Mouse (Mus musculus) urinary bladder, postnatal 36 days (tissue): ENCODE results near the gene Olfr548-ps1.
"Not testable (repeated sequence)": the region's sequence is repeated elsewhere in the genome, so short reads cannot be mapped to it uniquely, and the experiment has no call there.

Experiments
- DNase-seq, 2 experiments: peaks; one replicate each; pipeline ENCODE4 v3.0.0; 2022; ENCODE audit warnings: low spot score in 2 of 2, mixed read lengths in 1 of 2

Olfr548-ps1 gene

GRCm38 (mm10) chr7:102540596-102540995 lies at the start of gene Olfr548-ps1:
Olfr548-ps1 (plus strand) TSS chr7:102540896.
- DNase-seq = no peak

- DNase-seq = not testable (repeated sequence)
Observed at GRCm38 (mm10) chr7:102494416-102494815, 46.3 kb upstream of the Olfr548-ps1 start.

- no peak for DNase-seq
Observed at GRCm38 (mm10) chr7:102499473-102499872, 41.2 kb upstream of the Olfr548-ps1 start, which contains the start of gene Olfr545. Olfr545 (minus strand) TSS chr7:102499573.

GRCm38 (mm10) chr7:102501986-102502385 lies 38.7 kb upstream of the Olfr548-ps1 start:
- no peak for DNase-seq

DNA sequence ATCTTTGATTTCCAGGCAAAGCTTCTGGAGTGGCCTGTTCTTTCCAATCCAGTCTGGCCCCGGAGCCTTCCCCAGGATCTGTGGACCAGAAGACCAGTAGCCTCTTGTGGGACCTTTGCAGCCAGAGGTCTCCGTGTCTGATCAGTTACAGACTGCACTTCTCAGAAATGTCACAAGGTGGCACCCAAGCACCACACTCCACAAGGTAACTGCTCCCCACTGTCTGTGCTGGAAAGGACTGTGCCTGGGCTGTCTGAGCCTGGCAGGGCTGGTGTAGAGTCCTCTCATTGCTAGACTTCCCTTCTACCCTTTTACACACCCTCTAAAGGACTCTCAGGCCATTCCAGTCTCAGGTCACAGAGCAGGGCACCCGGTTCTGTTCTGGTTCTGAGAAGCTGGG lies 33.8 kb upstream of the Olfr548-ps1 start:
- peak; percentile 68 to 75 for DNase-seq

- no peak for DNase-seq
Observed at GRCm38 (mm10) chr7:102508066-102508465, 32.6 kb upstream of the Olfr548-ps1 start.

DNA sequence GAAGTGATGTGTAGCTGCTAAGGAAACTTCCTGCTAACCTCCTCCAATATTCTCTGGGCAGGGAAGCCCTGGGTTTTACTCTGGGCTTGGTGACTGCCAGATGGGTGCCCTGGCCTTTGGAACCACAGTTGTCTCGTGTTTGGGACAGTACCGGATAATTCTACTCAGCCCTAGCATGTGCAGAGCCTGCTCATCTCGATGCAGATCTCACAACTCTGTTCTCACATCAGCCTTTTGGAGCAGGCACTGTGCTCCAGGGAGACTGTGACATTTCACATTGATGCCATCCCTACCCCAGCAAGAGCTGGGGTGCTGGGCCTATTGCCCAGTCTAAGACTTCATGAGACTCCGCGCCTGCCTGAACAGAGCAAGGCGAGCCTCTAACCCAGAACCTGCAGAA lies 32.0 kb upstream of the Olfr548-ps1 start:
- no peak for DNase-seq

DNA sequence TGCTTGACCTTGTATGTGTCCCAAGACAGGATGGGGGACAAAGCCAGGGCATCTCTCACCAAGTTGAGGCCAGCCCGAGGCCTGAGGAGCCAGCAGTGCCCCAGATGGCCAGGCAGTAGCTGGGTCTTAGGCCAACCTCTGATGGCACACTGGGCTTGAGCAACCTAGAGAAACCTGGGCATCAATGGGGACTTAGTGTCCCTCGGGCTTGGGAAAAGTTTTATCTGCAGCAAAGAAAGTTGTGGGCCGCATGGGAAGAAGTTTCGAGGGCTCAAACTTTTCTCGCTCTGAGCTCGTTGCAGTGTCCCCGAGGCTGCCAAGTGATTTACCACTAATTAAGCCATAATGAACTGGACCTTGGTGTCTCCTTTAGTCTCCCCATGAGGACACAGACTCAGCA lies 31.0 kb upstream of the Olfr548-ps1 start:
- DNase-seq = no peak

DNA sequence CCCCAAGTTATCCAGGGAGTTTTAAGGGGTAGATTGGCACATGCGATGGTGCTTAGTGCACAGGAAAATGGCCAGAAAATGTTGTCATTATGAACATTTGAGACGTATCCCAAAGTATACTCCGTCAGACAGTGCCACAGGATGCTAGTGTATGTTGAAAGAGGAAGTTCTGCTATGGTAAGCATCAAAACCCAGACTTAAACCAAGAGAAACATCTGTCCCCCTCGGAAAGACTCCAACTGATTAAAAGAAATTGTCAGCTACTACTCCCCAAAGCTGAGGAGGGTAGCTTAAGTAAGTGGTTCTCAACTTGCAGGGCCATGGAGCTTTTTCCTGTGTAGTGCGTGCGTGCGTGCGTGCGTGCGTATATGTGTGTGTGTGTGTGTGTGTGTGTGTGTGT lies 28.8 kb upstream of the Olfr548-ps1 start:
- DNase-seq = no peak

DNA sequence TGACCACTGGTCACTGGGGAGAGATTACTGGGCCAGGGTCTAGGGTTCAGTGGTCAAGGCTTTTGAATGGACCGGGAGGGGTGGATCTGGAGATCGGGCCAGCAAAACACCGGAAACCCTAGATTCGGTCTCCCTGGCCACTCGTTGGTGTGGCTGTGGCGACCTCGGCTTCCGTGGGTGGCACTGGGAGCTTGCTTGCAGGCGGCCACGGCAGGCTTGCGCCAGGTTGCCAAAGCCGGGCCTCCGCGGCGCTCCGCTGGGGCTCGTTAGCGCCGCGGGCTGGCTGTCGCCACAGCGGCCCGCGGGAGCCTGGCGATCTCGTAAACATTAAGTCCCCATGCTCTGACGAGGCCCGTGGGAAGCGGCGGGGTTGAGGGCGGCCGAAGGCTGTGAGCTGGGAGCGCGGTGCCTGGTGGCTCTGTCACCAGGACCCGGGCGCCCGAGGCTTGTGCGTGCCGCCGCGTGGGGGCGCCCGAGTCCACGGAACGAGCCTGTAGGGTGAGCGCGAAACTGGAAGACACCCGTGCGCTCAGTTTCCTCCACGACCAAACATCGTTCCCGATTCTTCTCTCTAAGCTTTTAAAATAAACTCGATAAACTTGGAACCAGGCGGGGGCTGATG lies 27.8 kb upstream of the Olfr548-ps1 start:
- DNase-seq = peak; percentile 78 to 84

GRCm38 (mm10) chr7:102514144-102514543 lies 26.6 kb upstream of the Olfr548-ps1 start:
- DNase-seq = no peak

GRCm38 (mm10) chr7:102516261-102517050 lies 24.2 kb upstream of the Olfr548-ps1 start:
- DNase-seq = peak in 1 of 2 experiments; percentile 26

- no peak for DNase-seq
Observed at GRCm38 (mm10) chr7:102517051-102517335, 23.7 kb upstream of the Olfr548-ps1 start.

GRCm38 (mm10) chr7:102529052-102529451 lies 11.6 kb upstream of the Olfr548-ps1 start:
- no peak for DNase-seq

DNA sequence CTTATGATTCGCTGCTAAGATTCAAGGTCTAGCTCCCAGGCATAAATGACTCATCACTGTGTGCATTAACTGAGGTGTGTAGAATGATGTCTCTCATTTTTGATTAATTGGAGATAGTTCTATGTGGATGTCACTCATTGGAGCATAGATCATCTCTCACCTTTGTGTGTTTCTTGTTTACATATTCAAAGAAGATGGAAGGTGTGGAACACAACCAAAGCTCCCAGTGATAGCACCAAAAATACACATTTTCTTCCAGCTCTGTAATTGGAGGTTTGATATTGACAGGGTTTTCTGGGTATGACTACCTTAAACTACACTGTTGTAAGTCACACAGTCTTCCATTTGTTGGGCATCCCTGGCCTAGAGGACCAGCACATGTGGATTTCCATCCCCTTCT lies 6.2 kb upstream of the Olfr548-ps1 start, which contains the start of gene Olfr547:
TSS of gene Olfr547 (plus strand) at position 301 of the 400 bp plus-strand sequence.
- no peak for DNase-seq

DNA sequence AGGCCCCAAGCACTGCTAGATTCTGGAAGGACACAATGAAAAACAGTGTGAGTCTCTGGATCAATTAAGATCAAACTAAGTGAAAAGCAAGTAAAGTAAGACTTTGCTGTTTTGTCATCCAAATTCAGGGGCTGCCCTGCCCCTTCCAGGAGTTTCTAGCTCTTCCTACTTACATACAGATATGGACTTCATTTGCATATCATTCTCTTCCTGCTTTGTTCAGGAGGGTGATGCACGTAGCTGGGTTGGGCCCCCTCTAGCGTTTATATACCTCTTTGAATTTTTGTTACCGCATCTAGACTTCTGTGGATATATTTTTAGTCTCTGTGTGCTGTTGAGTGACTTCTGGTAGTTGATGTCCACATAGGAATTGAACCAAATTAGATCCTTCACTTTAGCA lies 555 bp downstream of the Olfr548-ps1 start:
- no peak for DNase-seq

GRCm38 (mm10) chr7:102549570-102549969 lies 8.9 kb downstream of the Olfr548-ps1 start, which contains the start of gene Olfr549:
Olfr549 (plus strand) TSS chr7:102549870.
- DNase-seq = no peak

GRCm38 (mm10) chr7:102553279-102553678 lies 12.6 kb downstream of the Olfr548-ps1 start:
- no peak for DNase-seq

GRCm38 (mm10) chr7:102564999-102565997 lies 24.6 kb downstream of the Olfr548-ps1 start, which contains the start of gene Trim21:
Trim21 (minus strand) TSS chr7:102565486.
- DNase-seq = peak; percentile 87 to 89

DNA sequence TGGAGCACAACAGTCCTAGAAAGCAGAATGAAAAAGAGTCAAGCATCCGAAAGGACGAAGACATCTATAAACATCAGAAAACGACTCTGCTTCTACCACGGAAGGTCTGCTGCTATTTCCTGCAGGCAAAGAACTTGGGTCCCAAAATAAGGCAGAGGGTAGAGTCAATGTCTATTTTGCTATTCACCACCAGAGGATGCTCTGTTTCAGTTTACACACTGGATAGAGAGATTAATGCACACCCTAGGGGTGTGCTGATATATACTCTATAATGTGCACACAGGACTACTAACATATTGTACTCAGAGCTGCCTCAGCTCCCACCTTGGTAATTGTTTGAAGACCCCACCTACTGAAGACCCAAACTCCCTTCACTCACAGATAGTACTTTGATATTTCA lies 25.5 kb downstream of the Olfr548-ps1 start:
- DNase-seq = no peak

DNA sequence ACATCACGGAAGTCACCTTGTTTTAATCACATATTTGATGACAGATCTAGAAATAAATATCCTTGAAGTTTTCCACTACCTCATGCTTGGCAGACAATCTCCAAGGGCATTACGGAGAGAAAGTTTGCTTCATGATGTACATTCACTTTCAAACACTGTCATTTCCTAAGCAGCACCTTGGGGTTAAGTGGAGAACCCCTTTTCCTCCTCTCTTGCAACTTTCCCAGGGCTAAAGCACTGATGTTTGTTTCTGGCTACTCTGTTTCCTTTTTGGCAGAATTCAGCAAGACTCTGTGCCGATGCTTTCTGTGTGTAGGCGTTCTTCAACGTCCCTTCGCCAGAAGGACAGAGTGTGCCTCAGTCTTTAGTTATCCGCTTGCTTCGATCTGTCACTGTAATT lies 30.4 kb downstream of the Olfr548-ps1 start, which contains the start of gene Olfr550:
TSS of gene Olfr550 (plus strand) at position 301 of the 400 bp plus-strand sequence.
- DNase-seq = no peak
